Mouse (Mus musculus): ENCODE measurements around the gene Hs6st1.

Gene Hs6st1

DNA sequence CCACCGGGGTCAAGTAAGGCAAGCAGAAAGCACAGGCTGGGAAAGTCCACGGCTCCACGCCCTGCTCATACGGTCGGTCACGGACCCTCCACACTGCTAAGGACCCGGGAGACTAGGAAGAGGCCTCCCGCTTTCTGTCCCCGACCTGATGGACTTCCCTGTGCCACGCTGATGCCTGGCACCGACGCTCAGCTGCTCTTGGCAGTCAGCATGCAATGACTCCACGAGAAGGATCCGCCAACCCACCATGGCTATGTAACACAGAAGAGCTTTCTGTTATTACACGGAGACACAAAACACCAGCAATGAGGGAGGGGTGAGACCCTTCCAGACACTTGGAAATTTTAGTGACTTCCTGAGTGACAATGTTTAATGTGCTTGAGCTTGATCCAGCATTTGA is 72.1 kb downstream of the Hs6st1 start:
- in situ Hi-C loops (cut with MboI; ENCODE audit: low pct_unique_long_range_greater_than_20kb in 1 of 2, low sequenced_read_pairs in 2 of 2, unreplicated experiment in 1 of 2) = loop anchor here (10.0 to 25.0 kb wide), 2 partner anchors 306 to 403 kb away; no protein-coding TSS in a partner anchor

DNA sequence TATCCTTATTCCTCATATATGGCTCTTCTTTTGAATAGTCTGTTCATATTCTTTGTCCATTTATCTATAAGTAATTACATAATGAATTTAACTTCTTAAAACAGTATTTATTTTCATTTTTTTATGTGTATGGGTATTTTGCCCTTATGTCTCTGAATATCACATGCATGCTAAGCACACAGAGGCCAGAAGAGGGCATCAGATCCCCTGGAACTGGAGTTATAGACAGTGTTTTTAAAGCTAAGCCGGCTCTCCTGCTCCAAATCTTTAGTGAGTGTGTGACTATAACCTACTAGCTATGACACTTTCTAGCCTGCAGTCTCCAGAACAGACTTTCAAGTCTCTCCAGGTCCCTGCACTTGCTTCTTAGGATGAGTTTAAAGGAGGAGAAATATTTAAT is 76.8 kb downstream of the Hs6st1 start:
- in situ Hi-C loops (cut with MboI; ENCODE audit: low pct_unique_long_range_greater_than_20kb in 1 of 2, low sequenced_read_pairs in 2 of 2, unreplicated experiment in 1 of 2) = loop anchor here (10.0 to 25.0 kb wide), 2 partner anchors 310 to 408 kb away; no protein-coding TSS in a partner anchor

DNA sequence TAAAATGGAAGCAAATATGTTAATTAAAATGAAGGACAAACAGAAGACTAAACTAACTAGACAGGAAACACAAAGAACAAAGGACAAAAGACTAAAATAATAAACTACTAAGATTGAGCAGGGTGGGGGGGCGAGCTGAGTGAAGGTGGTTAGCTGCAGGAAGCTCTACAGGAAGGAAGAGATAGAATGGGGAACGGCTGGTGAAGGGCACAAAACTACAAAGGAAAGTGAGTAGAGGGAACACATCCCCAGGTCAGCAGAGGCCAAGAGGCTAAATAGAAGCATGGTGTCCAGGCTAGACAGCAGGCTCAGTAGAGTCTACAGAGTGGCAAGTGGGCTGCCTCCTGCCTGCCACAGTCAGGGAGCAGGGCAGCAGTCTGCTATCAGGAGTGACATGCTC is 80.6 kb downstream of the Hs6st1 start:
- in situ Hi-C loops (cut with MboI; ENCODE audit: low pct_unique_long_range_greater_than_20kb in 1 of 2, low sequenced_read_pairs in 2 of 2, unreplicated experiment in 1 of 2) = loop anchor here (10.0 to 25.0 kb wide), 2 partner anchors 314 to 412 kb away; no protein-coding TSS in a partner anchor

DNA sequence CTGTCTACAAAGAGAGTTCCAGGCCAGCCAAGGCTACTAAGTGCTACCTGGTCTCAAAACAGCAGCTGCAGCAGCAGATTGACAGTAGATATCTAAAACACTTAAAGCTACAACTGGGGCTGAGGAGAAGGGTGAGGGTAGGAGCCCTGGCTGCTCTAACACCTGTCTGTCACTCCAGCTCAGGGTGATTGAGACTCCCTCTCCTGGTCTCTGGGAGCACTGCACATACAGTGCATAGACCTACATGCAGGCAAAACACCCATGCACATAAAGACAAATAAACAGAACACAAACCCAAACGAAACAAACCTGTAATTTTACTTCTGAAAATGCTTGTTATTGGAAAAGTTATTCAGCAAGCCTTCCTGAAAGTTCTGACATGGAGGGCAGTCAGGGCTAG is 81.2 kb downstream of the Hs6st1 start:
- in situ Hi-C loops (cut with MboI; ENCODE audit: low pct_unique_long_range_greater_than_20kb in 1 of 2, low sequenced_read_pairs in 2 of 2, unreplicated experiment in 1 of 2) = loop anchor here (10.0 to 25.0 kb wide), 2 partner anchors 315 to 412 kb away; no protein-coding TSS in a partner anchor
